Mouse (Mus musculus) gastrocnemius, adult 2 months (tissue): ENCODE data around the gene Plxnb3. TPM values are rescaled to one million over a fixed set of nuclear protein-coding genes. Genes with fewer than 3 reads are reported as not detected.
A peak's percentile ranks its signal among the peaks of the same experiment; 100 is the strongest.

Experiments used
- DNase-seq: peaks from one replicate; pipeline ENCODE4 v3.0.0; 2022
- H3K27ac ChIP-seq: fragments of 200-600 bp; 2 replicates; pipeline ENCODE4 v1.8.1; 2022; ENCODE audit warnings: mild to moderate bottlenecking
- H3K4me3 ChIP-seq: fragments of 200-600 bp; 2 replicates; pipeline ENCODE4 v1.8.1; 2022; ENCODE audit warnings: mild to moderate bottlenecking, moderate library complexity
- CTCF ChIP-seq: fragments of 200-600 bp; IDR thresholded peaks from 2 replicates; pipeline ENCODE4 v1.8.1; 2022; ENCODE audit warnings: antibody characterized with exemption, mild to moderate bottlenecking, moderate library complexity
- intact Hi-C: fragments of 180-260 bp; cut with DNase I; formaldehyde crosslinking; loops from one replicate; pipeline ENCODE4 v1.15.1; 2025
- total RNA-seq, 2 experiments: library from RNA; stranded (reverse); gene quantifications; 2 replicates each; pipeline ENCODE4 v1.2.3; 2021

The Plxnb3 gene
- total RNA-seq, 2 experiments from 2014 or later = 0.54 to 0.75 TPM

DNA sequence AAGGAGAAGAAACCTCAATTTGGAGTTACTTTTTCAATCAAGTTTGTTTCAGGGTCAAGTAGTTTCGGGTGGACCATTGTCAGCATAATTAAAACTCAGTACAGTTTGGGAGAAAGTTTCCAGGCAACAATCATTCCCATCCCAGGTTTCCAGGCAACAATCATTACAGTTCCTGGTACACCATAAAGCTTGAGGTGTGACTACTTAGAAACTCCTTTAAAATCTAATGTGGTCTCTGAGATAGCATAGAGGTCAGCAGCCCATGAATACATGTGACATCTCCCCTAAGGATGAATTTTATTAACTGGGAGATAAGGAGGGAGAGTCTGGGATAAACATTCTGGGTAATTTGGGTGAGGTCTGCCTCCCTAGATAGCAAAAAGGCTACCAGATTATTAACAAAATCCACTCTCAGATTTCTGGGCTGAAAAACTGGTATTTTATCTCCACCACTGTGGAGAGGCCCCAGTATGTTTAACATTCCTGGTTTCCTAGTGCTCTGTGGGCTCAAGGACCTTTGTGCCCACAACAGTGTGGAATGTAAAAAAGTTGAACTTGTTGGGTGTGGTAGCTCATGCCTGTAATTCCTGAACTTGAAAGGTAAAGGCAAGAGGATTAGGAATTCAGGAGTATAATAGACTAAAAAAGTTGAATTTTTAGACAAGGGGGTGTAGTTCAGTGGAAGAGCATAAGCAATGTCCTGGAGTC, 12.0 kb upstream of the Plxnb3 start:
- no peak for DNase-seq
- no peak for TF ChIP-seq CTCF
- intact Hi-C loops = no loop called here
- Histone ChIP-seq H3K27ac (no peak overlapping the region), H3K4me3 (no peak overlapping the region)

DNA sequence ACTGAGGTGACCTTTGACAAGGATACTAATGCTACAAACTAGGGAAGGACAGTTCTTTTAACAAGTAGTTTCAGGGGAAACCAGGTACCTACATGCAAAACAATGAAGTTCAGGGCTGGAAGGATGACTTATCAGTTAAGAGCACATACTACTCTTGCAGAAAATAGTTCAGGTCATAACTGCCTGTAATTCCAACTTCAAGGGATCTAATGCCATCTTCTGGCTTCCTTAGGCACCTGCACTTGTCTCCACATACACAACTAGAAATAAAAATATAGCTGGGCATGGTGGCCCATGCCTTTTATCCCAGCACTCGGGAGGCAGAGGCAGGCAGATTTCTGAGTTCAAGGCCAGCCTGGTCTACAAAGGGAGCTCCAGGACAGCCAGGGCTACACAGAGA, 7.9 kb upstream of the Plxnb3 start:
- intact Hi-C loops = no loop called here
- no peak for DNase-seq
- TF ChIP-seq CTCF = peak; percentile 32; the same call in 1 of the 2 replicates
- H3K27ac ChIP-seq = no peak overlapping the region
- H3K4me3 ChIP-seq = no peak overlapping the region

DNA sequence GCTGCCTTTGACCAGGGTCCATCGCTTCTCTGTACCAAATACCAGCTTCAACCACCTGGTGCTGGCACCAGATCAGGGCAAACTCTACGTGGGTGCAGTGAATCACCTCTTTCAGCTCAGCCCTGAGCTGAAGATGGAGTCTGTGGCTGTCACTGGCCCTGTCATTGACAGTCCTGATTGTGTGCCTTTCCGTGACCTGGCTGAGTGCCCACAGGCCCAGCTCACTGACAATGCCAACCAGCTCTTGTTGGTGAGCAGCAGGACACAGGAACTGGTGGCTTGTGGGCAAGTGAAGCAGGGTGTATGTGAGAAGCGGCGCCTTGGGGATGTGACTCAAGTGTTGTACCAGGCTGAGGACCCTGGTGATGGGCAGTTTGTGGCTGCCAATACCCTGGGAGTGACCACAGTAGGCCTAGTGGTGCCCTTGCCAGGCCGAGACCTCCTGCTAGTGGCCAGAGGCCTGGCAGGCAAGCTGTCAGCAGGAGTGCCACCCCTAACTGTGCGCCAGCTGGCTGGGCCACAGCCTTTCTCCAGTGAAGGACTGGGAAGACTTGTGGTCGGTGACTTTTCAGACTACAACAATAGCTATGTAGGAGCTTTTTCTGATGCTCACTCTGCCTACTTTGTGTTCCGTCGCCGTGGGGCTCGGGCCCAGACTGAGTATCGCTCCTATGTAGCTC, 1.9 kb downstream of the Plxnb3 start:
- no peak for TF ChIP-seq CTCF
- H3K27ac ChIP-seq = no peak overlapping the region
- intact Hi-C loops = no loop called here
- no peak for DNase-seq
- H3K4me3 ChIP-seq = no peak overlapping the region

DNA sequence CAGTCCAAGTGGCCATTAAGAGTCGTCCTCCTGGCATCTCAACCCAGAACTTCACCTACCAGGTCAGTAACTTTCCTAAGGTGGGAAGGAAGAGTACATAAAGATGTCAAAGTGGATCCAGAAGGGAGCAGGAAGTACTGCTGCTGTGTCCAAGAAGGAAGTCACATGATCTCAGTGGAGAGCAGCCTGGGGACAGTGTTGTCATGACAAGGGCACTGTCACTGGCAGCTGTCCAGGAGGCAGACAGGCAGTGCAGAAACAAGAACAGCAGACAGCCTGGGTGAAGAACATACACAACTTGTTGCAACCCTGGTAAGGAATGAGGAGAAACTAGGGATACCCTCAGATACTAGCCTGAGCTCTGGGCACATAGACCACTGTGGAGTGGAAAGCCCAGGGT, 8.4 kb downstream of the Plxnb3 start:
- no peak for TF ChIP-seq CTCF
- Histone ChIP-seq H3K4me3 (no peak overlapping the region), H3K27ac (peak overlapping the region; percentile 51)
- peak; percentile 72 for DNase-seq
- intact Hi-C loops = loop anchor here (5.0 kb wide), 1 partner anchor 48 kb away; the partner anchor contains the start of genes Abcd1 and Bcap31

DNA sequence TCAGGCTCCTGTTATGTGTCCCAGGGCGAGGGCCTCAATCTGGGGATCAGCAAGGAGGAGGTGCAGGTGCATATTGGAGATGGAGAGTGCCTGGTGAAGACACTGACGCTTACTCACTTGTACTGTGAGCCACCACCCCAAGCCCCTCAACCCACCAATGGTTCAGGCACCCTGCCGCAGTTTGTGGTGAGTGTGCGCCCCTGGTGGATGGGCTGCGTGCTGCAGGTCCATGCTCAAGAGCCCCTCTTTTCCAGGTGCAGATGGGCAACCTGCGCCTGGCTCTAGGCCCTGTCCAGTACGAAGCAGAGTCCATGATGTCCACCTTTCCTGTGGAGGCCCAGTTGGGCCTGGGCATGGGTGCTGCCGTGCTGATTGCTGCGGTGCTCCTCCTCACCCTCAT, 10.4 kb downstream of the Plxnb3 start:
- no peak overlapping the region for H3K27ac ChIP-seq
- no peak for DNase-seq
- peak; percentile 45 for TF ChIP-seq CTCF
- no peak overlapping the region for H3K4me3 ChIP-seq
- intact Hi-C loops = loop anchor here (5.0 kb wide), 1 partner anchor 50 kb away; the partner anchor contains the start of genes Abcd1 and Bcap31

DNA sequence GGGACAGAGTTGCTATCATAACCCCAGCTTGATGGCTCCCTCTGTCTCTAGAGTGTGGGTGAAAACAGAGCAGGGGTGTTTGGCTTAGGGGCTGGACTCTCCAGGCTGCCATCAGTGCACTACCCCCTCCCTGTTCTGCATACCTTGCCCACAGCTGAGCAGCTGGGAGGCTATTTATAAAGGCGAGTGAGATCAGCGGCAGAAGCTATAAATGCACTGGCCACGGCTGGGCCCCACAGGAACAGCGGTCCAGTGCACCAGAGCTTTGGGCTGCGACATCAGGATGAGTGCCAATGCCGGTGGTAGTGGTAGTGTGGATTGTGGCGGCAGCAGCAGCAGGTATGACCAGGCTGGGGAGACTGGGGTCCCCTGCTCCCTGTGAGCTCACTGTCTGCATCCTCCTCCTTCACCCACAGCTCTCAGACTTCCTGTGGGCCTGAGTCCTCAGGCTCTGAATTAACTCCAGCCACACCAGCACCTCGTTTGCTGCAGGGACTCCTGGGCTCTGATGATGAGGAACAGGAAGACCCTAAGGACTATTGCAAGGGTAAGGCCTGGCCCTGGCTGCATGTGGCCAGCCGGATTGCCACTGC, 17.4 kb downstream of the Plxnb3 start, which contains the start of gene Srpk3:
Gene Srpk3 (plus strand): TSS at position 238 of the 593 bp plus-strand sequence.
- TF ChIP-seq CTCF = no peak
- intact Hi-C loops = no loop called here
- peak within 1 kb of the TSS; percentile 71 for H3K4me3 ChIP-seq
- DNase-seq = peak; percentile 77
- H3K27ac ChIP-seq = peak within 1 kb of the TSS; percentile 90

DNA sequence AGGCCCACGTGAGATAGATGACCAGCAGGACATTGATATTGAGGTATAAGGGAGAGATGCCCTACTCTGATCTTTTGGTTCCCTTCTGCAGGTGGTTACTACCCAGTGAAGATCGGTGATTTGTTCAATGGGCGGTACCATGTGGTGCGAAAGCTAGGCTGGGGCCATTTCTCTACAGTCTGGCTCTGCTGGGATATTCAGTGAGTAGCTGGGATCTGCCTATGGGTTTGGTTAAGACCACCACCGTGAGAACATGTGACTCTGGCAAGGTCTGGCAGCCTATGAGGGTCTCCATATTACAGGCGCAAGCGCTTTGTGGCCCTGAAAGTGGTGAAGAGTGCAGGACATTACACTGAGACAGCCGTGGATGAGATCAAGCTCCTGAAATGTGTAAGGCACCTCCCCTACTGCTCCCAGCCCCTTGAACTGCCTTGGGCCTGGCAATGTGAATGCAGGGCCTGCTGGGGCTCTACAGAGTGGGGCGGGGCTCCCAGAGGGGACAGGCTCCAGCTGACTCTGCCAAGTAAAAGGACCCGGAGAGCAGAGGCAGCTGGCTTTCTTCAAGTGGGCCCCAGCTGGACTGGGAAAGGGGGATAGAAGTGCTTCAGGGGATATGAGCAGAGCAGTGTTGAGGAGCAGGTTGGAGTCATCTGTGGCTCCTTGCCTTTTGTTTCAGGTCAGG, 18.1 kb downstream of the Plxnb3 start:
- DNase-seq = peak; percentile 53
- peak overlapping the region; percentile 90 for H3K27ac ChIP-seq
- intact Hi-C loops = no loop called here
- peak overlapping the region; percentile 71 for H3K4me3 ChIP-seq
- TF ChIP-seq CTCF = no peak

DNA sequence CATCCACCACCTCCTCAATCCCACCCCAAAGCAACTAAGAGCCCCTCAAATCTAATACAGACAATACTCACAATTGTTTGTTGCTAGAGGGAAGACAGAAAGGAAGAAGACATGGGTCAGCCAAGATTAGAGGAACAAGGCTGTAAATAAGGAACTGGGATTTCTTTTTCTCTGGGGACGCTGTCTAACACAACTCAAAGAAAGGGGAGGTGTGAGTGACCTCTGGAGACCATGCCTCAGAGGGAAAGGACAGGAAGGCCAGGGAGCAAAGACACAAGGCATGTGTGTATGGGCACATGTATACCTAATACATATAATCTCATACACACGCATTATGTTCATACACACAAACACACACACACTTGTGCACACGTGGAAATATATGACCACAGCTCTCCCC, 25.3 kb downstream of the Plxnb3 start:
- TF ChIP-seq CTCF = no peak
- DNase-seq = no peak
- Histone ChIP-seq H3K27ac (no peak overlapping the region), H3K4me3 (no peak overlapping the region)
- intact Hi-C loops = no loop called here

DNA sequence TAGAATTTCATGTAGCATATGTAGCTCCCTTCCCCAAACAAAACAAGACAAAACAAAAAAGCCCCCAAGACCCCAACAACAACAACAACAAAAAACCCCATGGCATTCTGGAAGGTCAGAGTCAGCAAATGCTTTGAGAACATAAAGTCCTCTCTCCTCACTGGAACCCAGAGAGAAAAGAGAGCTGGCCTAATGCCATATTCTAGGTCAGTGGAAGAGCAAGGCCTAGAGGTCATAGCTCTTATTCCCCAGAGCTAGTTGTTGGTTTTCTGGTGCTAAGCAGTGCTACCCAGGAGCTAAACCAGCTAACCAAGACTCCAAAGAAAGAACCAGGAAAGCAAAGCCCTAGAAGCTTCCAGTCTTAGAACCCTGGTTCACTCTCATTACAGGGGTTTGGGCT, 28.8 kb downstream of the Plxnb3 start:
- no peak for TF ChIP-seq CTCF
- Histone ChIP-seq H3K4me3 (peak overlapping the region; percentile 87), H3K27ac (peak overlapping the region; percentile 98)
- intact Hi-C loops = loop anchor here (5.0 kb wide), 3 partner anchors 68 to 177 kb away; partner anchors contain the start of genes Abcd1, Bcap31 and Slc6a8
- no peak for DNase-seq

DNA sequence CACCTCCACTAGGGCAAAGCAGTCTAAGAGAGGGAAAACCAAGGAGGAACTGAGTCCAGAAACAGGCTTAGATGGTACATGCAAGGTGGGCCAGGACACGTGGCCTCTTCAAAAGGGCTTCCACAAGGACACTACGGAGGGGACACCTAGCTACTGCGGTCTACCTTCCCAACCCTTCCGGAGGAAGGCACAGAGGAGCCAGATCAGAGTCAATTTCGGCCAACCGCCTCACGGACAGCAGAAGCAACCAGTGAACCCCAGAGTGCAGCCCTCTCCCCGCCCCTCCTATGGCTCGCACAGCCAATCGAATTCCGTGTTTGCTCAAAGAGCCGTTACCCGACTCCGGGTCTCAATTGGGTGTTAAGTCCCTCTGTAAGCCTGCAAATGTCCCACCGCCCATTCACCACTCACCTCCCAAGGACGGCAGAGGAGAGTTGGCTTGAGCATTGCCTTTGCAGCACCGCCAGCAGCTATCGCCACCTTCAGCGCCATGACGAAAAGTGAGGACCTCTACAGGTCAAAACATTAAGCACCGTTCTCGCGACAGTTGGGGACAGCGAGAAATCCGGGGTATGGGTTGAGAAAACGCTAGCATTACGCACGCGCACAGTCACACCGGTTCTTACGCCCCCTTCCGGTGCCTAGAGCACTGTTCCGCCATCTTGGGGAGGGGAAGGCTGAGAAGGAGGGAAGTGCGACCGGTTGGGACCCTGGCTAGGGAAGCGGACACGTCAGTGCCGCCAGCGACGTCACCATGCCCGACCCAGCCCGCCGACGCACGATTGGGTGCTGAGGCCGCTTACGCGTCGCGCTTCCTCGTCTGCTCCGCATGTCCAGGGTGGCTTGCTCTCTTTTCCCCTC, 29.7 kb downstream of the Plxnb3 start, which contains the start of the genes Idh3g and Ssr4:
Gene Idh3g (minus strand): TSS at position 534 of the 861 bp plus-strand sequence.
Gene Ssr4 (plus strand): TSS at position 665 of the 861 bp plus-strand sequence.
- intact Hi-C loops = loop anchor here (5.0 kb wide), 3 partner anchors 69 to 176 kb away; partner anchors contain the start of genes Abcd1, Bcap31 and Slc6a8
- peak within 1 kb of the TSS; percentile 98 for H3K27ac ChIP-seq
- peak; percentile 94 for DNase-seq
- peak; percentile 51 for TF ChIP-seq CTCF
- peak within 1 kb of the TSS; percentile 87 for H3K4me3 ChIP-seq

DNA sequence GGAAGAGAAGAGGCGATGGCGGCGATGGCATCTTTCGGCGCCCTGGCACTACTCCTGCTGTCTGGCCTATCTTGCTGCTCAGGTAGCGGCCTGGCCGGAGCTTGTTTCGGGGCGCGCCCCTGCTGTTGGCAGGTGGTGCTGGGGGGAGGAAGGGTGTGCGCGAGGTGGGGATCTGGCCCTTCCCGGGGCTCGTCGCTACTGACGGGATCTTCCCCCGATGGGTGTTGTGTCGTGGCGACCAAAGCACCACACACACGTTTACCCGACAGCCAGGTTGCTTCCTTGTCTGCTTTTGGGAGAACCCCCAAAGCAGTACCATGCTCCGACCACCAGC, 30.3 kb downstream of the Plxnb3 start:
- intact Hi-C loops = loop anchor here (5.0 kb wide), 3 partner anchors 70 to 175 kb away; partner anchors contain the start of genes Abcd1, Bcap31 and Slc6a8
- H3K4me3 ChIP-seq = peak overlapping the region; percentile 87
- DNase-seq = no peak
- TF ChIP-seq CTCF = no peak
- H3K27ac ChIP-seq = peak overlapping the region; percentile 98
